Comparison of ENCODE assay signal across 8 mouse cellular contexts in genomic region chrX:10617119-10617518, GRCm38 (mm10).
DNase-seq lines count a peak whose midpoint lies in the region.

No protein-coding gene starts in this region.

- peak; percentile 22 for DNase-seq in kidney, adult 9 months
- no peak for DNase-seq in kidney, adult 18-20 months
- DNase-seq in urinary bladder, postnatal 14 days (ENCODE audit: low spot score), result peak; percentile 3
- DNase-seq in urinary bladder, adult 2 months (ENCODE audit: low spot score), result no peak
- DNase-seq in cerebellum, postnatal 25 days, result peak; percentile 30 to 59
- DNase-seq in lung, postnatal 36 days, result peak; percentile 49
- DNase-seq in gastrocnemius, postnatal 4 days (ENCODE audit: low spot score in 2 of 2), result no peak
- no peak for DNase-seq in gastrocnemius, postnatal 25 days

Comparison
In these comparisons a context has a peak if more than half of its experiments do, and no peak if none do; other contexts are left out.
1. DNase-seq: peak in kidney, adult 9 months (single experiment), urinary bladder, postnatal 14 days (single experiment), cerebellum, postnatal 25 days (2 of 2) and lung, postnatal 36 days (single experiment); none in kidney, adult 18-20 months (single experiment), urinary bladder, adult 2 months (single experiment), gastrocnemius, postnatal 4 days (0 of 2) and gastrocnemius, postnatal 25 days (single experiment).